Mouse (Mus musculus): ENCODE results near the gene Pmfbp1. TPM values are rescaled to one million over a fixed set of nuclear protein-coding genes. Genes with fewer than 3 reads are reported as not detected.

Gene Pmfbp1
- total and polyA plus RNA-seq, 3 experiments = 0.11 TPM; not detected in 2

GRCm38 (mm10) chr8:109590901-109591300, 97.1 kb downstream of the Pmfbp1 start:
- no peak overlapping the region for H3K4me2 ChIP-seq (ENCODE audit: insufficient read depth, low read depth, poor library complexity, severe bottlenecking)
- H3K27me3 ChIP-seq (replicated peaks) = no peaks in the 10 kb centered on the region
- no peak for DNase-seq (ENCODE audit: extremely low read depth)
- in situ Hi-C loops (cut with MboI; ENCODE audit: low pct_ligation_motif_present, low pct_unique_long_range_greater_than_20kb, low sequenced_read_pairs) = no loop called here
- no peak overlapping the region for H3K27ac ChIP-seq (ENCODE audit: insufficient read depth, low read depth)
- H3K79me2 ChIP-seq (replicated peaks; ENCODE audit: control insufficient read depth, extremely low read depth, insufficient read depth, poor library complexity, severe bottlenecking) = no peaks in the 10 kb centered on the region
- no peak overlapping the region for H3K9ac ChIP-seq (ENCODE audit: insufficient read depth, low read depth)
- H3K4me1 ChIP-seq (ENCODE audit: control insufficient read depth in 1 of 2, insufficient read depth in 2 of 2) = no peaks in the 10 kb centered on the region
- H3K4me3 ChIP-seq (replicated peaks in 1 of 3; ENCODE audit: low read depth in 2 of 3, low read length in 2 of 3, poor library complexity in 1 of 3) = no peak overlapping the region
- peaks cover 30 to 48% of the 10 kb centered on the region in 2 experiments for H3K36me3 ChIP-seq (replicated peaks in 1 of 2; ENCODE audit: control insufficient read depth in 1 of 2, insufficient read depth in 1 of 2, low read length in 1 of 2)
- H3K9me3 ChIP-seq (replicated peaks; ENCODE audit: low read length) = no peaks in the 10 kb centered on the region
- dilution Hi-C loops (cut with MboI; ENCODE audit: extremely low pct_ligation_motif_present, extremely low pct_unique_long_range_greater_than_20kb, low sequenced_read_pairs) = no loop called here
- no peak for TF ChIP-seq MXI1 (IDR thresholded peaks at IDR 0.05; ENCODE audit: low read depth, low read length)
- TF ChIP-seq ETS1 (conservative IDR thresholded peaks at IDR 0.05; ENCODE audit: low read depth, low read length) = no peak
- no peak for TF ChIP-seq USF1 (IDR thresholded peaks at IDR 0.05; ENCODE audit: low read depth, low read length)
- TF ChIP-seq E2F4 (IDR thresholded peaks at IDR 0.05; ENCODE audit: insufficient replicate concordance, low read depth, low read length) = no peak
- TF ChIP-seq UBTF (IDR thresholded peaks at IDR 0.05; ENCODE audit: low read depth, low read length) = no peak

- H3K4me1 ChIP-seq (ENCODE audit: control insufficient read depth in 1 of 2, insufficient read depth in 2 of 2) = no peaks in the 10 kb centered on the region
- dilution Hi-C loops (cut with MboI; ENCODE audit: extremely low pct_ligation_motif_present, extremely low pct_unique_long_range_greater_than_20kb, low sequenced_read_pairs) = no loop called here
- no peak for DNase-seq (ENCODE audit: extremely low read depth)
- no peak overlapping the region for H3K4me3 ChIP-seq (replicated peaks in 1 of 3; ENCODE audit: low read depth in 2 of 3, low read length in 2 of 3, poor library complexity in 1 of 3)
- TF ChIP-seq POLR2AphosphoS2 (IDR thresholded peaks at IDR 0.05; ENCODE audit: low read depth, low read length) (no peak), ZNF384 (IDR thresholded peaks at IDR 0.05; ENCODE audit: low read depth, low read length) (no peak), JUN (IDR thresholded peaks at IDR 0.05; ENCODE audit: insufficient read depth, low read depth, low read length) (no peak), JUND (conservative IDR thresholded peaks at IDR 0.05; ENCODE audit: low read depth, low read length) (no peak), E2F4 (IDR thresholded peaks at IDR 0.05; ENCODE audit: insufficient replicate concordance, low read depth, low read length) (no peak), KAT2A (IDR thresholded peaks at IDR 0.05; ENCODE audit: insufficient replicate concordance, low read length) (no peak), USF1 (IDR thresholded peaks at IDR 0.05; ENCODE audit: low read depth, low read length) (no peak), MEF2A (IDR thresholded peaks at IDR 0.05; ENCODE audit: borderline replicate concordance, low read depth, low read length) (no peak)
- no peaks in the 10 kb centered on the region for H3K27me3 ChIP-seq (replicated peaks)
- peaks cover 30 to 52% of the 10 kb centered on the region in 2 experiments for H3K36me3 ChIP-seq (replicated peaks in 1 of 2; ENCODE audit: control insufficient read depth in 1 of 2, insufficient read depth in 1 of 2, low read length in 1 of 2)
- in situ Hi-C loops (cut with MboI; ENCODE audit: low pct_ligation_motif_present, low pct_unique_long_range_greater_than_20kb, low sequenced_read_pairs) = no loop called here
- H3K79me2 ChIP-seq (replicated peaks; ENCODE audit: control insufficient read depth, extremely low read depth, insufficient read depth, poor library complexity, severe bottlenecking) = no peaks in the 10 kb centered on the region
- no peak overlapping the region for H3K9ac ChIP-seq (ENCODE audit: insufficient read depth, low read depth)
- H3K27ac ChIP-seq (ENCODE audit: insufficient read depth, low read depth) = no peak overlapping the region
- H3K4me2 ChIP-seq (ENCODE audit: insufficient read depth, low read depth, poor library complexity, severe bottlenecking) = no peak overlapping the region
- H3K9me3 ChIP-seq (replicated peaks; ENCODE audit: low read length) = no peaks in the 10 kb centered on the region
Measured at GRCm38 (mm10) chr8:109591367-109591766, 97.5 kb downstream of the Pmfbp1 start.

GRCm38 (mm10) chr8:109592164-109592563, 98.3 kb downstream of the Pmfbp1 start:
- no peak overlapping the region for H3K4me3 ChIP-seq (replicated peaks in 1 of 3; ENCODE audit: low read depth in 2 of 3, low read length in 2 of 3, poor library complexity in 1 of 3)
- no peak overlapping the region for H3K27ac ChIP-seq (ENCODE audit: insufficient read depth, low read depth)
- no peaks in the 10 kb centered on the region for H3K27me3 ChIP-seq (replicated peaks)
- dilution Hi-C loops (cut with MboI; ENCODE audit: extremely low pct_ligation_motif_present, extremely low pct_unique_long_range_greater_than_20kb, low sequenced_read_pairs) (no loop called here), in situ Hi-C loops (cut with MboI; ENCODE audit: low pct_ligation_motif_present, low pct_unique_long_range_greater_than_20kb, low sequenced_read_pairs) (no loop called here)
- no peak overlapping the region for H3K9ac ChIP-seq (ENCODE audit: insufficient read depth, low read depth)
- no peaks in the 10 kb centered on the region for H3K4me1 ChIP-seq (ENCODE audit: control insufficient read depth in 1 of 2, insufficient read depth in 2 of 2)
- H3K36me3 ChIP-seq (replicated peaks in 1 of 2; ENCODE audit: control insufficient read depth in 1 of 2, insufficient read depth in 1 of 2, low read length in 1 of 2) = peaks cover 33 to 60% of the 10 kb centered on the region in 2 experiments
- no peak for DNase-seq (ENCODE audit: extremely low read depth)
- no peaks in the 10 kb centered on the region for H3K79me2 ChIP-seq (replicated peaks; ENCODE audit: control insufficient read depth, extremely low read depth, insufficient read depth, poor library complexity, severe bottlenecking)
- H3K4me2 ChIP-seq (ENCODE audit: insufficient read depth, low read depth, poor library complexity, severe bottlenecking) = no peak overlapping the region
- TF ChIP-seq MEF2A (IDR thresholded peaks at IDR 0.05; ENCODE audit: borderline replicate concordance, low read depth, low read length) (no peak), CTCF (conservative IDR thresholded peaks at IDR 0.05 in 1 of 2, IDR thresholded peaks at IDR 0.05 in 1 of 2; ENCODE audit: low read depth in 2 of 2, low read length in 2 of 2) (no peak), POLR2A (IDR thresholded peaks at IDR 0.05; ENCODE audit: low read depth, low read length) (no peak), EP300 (IDR thresholded peaks at IDR 0.05; ENCODE audit: low read length) (no peak), JUN (IDR thresholded peaks at IDR 0.05; ENCODE audit: insufficient read depth, low read depth, low read length) (no peak), ELF1 (IDR thresholded peaks at IDR 0.05; ENCODE audit: low read depth, low read length) (no peak), E2F4 (IDR thresholded peaks at IDR 0.05; ENCODE audit: insufficient replicate concordance, low read depth, low read length) (no peak), USF2 (conservative IDR thresholded peaks at IDR 0.05; ENCODE audit: low read depth, low read length) (no peak)
- H3K9me3 ChIP-seq (replicated peaks; ENCODE audit: low read length) = no peaks in the 10 kb centered on the region
